Mouse (Mus musculus): ENCODE measurements around the gene 1700015F17Rik. TPM values are rescaled to one million over a fixed set of nuclear protein-coding genes. Genes with fewer than 3 reads are reported as not detected.
A peak's percentile ranks its signal among the peaks of the same experiment; 100 is the strongest.

The 1700015F17Rik gene
- polyA plus RNA-seq (2016; fragmentation: Nextera tagmentation; extraction: Ambion mirVana) = not detected in 2 replicates

DNA sequence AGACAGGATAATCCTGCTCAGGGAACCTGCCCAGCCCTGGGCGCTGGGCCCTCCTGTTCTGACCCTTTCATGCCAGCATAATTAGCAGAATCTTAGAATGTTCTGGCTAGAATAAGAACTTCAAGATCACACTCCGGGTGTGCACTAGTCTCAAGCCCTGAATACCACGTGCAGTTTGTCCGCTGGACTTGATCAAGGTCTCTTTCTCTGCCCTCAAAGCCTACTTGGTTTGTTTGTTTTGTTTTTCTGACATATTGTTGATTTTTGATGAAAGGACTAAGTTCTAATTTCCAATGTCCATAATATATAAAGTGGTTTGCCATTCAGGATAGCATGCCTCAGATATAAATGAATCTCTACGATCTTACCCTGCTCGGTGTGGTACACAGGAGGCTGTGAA lies at the start of gene 1700015F17Rik:
Gene 1700015F17Rik, minus strand, starts transcription at position 101 of the 400 bp plus-strand sequence.
- no peak within 1 kb of the TSS for H3K4me2 ChIP-seq
- WGBS = 90% methylated on average over 6 of the region's 6 CpGs
- H3K27ac ChIP-seq (ENCODE audit: poor library complexity, severe bottlenecking) = no peak within 1 kb of the TSS
- no peaks in the 10 kb centered on the region for H3K27me3 ChIP-seq (replicated peaks)
- no peak for ATAC-seq (ENCODE audit: insufficient number of reproducible peaks, low FRiP score)
- H3K4me1 ChIP-seq (replicated peaks) = no peaks in the 10 kb centered on the region
- no peaks in the 10 kb centered on the region for H3K36me3 ChIP-seq
- H3K4me3 ChIP-seq = no peak within 1 kb of the TSS
- no peaks in the 10 kb centered on the region for H3K9me3 ChIP-seq (replicated peaks)
- no peak within 1 kb of the TSS for H3K9ac ChIP-seq

DNA sequence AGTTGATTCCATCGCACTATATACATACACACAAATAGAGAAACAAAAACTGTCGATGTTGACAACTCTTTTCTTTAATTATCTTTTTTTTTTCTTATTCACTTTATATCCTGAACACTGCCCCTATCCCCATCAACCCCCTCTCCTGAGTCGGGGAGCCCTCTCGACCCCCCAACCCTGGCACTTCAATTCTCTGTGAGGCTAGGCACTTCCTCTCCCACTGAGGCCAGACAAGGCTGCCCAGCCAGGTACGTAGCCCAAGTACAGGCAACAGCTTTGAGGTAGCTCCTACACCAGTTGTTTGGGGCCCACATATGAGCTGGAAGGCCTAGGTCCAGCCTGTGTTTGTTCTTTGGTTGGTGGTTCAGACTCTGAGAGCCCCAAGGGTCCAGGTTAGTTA lies 36.5 kb upstream of the 1700015F17Rik start:
- 83% methylated on average over 5 of the region's 5 CpGs for WGBS
- H3K36me3 ChIP-seq = peaks cover 8% of the 10 kb centered on the region
- no peaks in the 10 kb centered on the region for H3K9me3 ChIP-seq (replicated peaks)
- ATAC-seq (ENCODE audit: insufficient number of reproducible peaks, low FRiP score) = no peak
- no peak overlapping the region for H3K4me2 ChIP-seq
- H3K4me3 ChIP-seq = no peak overlapping the region
- H3K9ac ChIP-seq = no peak overlapping the region
- peaks cover 2% of the 10 kb centered on the region for H3K4me1 ChIP-seq (replicated peaks)
- H3K27ac ChIP-seq (ENCODE audit: poor library complexity, severe bottlenecking) = no peak overlapping the region
- H3K27me3 ChIP-seq (replicated peaks) = no peaks in the 10 kb centered on the region

DNA sequence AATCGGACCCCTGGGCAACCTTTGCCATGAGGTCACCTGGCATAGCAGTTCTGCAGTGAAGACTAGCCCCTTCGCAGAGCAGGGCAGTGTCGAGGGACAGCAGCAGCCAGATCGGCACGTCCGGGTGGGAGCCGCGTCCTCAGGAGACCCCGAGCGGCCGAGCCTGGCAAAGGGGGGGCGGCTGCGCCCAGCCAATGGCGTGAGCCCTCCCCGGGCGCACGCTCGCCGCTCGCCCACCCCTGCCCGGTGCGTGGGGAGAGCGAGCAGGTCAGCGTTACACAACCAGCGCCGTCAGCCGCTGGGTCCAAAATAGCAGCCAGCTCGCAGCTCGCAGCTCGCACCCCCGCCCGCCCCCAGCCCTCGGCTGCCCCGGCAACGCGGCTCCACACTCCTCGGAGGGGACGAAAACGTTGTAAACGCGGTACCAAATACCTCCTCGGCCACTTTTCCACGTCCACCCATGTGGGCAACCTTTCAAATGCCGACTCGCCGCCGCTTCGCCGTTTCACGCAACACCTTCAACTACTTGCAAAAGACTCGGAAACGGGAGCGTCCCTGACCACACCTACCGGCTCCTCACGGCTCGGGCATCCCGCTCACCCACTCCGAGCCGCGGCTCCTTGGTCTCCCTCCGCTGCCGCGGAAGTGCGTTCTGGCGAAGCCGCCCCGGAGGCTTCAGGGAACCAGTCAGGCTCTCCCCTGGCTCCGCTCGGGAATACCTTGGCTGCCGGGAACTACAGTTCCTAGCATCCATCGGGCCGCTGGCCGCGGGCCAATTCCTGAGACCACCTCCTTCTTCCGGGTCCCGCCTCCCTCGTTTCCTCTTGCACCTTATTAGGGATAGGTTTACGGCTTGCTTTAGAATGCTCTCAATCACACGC lies 35.5 kb upstream of the 1700015F17Rik start, which contains the start of gene Cldn12:
Gene Cldn12, minus strand, starts transcription at position 763 of the 881 bp plus-strand sequence.
- ATAC-seq (ENCODE audit: insufficient number of reproducible peaks, low FRiP score) = peak; percentile 92
- 0% methylated on average over 79 of the region's 79 CpGs for WGBS
- Histone ChIP-seq H3K9ac (peak within 1 kb of the TSS; percentile 85), H3K4me3 (peak within 1 kb of the TSS; percentile 76), H3K4me2 (peak within 1 kb of the TSS; percentile 71), H3K27me3 (replicated peaks) (no peaks in the 10 kb centered on the region), H3K4me1 (replicated peaks) (peaks cover 4% of the 10 kb centered on the region), H3K36me3 (peaks cover 8% of the 10 kb centered on the region), H3K27ac (ENCODE audit: poor library complexity, severe bottlenecking) (peak within 1 kb of the TSS; percentile 95), H3K9me3 (replicated peaks) (no peaks in the 10 kb centered on the region)

DNA sequence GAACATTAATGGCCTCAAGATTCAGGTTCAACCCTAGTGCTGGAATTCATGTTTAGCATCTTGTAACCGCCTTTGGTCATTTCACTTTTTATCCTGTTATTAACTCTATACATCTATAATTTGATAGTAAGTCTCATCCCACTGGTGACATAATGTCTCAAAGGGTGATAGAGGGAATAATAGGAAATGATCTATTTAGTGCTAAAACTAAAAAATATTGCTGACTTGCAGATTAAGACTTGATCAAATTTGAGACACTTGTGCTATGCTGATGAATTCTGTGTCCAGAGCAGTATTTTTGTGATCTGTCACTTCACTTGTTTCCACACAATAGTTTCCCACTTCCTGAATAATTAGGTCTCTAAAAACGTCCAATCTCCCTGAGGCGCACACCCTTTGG lies 32.5 kb upstream of the 1700015F17Rik start:
- Histone ChIP-seq H3K9me3 (replicated peaks) (no peaks in the 10 kb centered on the region), H3K4me1 (replicated peaks) (peaks cover 4% of the 10 kb centered on the region), H3K4me3 (no peak overlapping the region), H3K27me3 (replicated peaks) (no peaks in the 10 kb centered on the region), H3K9ac (no peak overlapping the region), H3K4me2 (no peak overlapping the region), H3K27ac (ENCODE audit: poor library complexity, severe bottlenecking) (no peak overlapping the region), H3K36me3 (peaks cover 29% of the 10 kb centered on the region)
- ATAC-seq (ENCODE audit: insufficient number of reproducible peaks, low FRiP score) = no peak
- 89% methylated on average over 3 of the region's 3 CpGs for WGBS

DNA sequence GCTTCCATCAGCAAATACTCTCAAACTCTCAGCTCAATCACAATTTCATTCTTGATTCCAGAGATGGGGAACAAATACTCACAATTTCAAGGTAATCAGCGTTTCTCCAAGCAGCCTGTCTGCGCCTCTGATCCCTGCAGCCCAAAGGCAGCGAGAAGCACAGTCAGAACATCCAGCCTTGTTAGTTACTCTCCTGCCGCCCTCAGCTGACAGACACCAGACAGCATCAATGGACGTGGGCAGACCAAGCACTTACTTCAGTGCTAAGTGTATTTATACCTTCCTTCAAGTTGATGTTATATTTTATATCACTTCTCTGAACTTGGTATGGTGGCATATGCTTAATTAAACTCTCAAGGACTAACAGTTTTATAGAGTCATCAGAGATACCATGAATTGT lies 32.0 kb upstream of the 1700015F17Rik start:
- Histone ChIP-seq H3K36me3 (peaks cover 31% of the 10 kb centered on the region), H3K27ac (ENCODE audit: poor library complexity, severe bottlenecking) (peak overlapping the region; percentile 41; the same call in 1 of the 2 replicates), H3K9ac (no peak overlapping the region), H3K4me1 (replicated peaks) (peaks cover 4% of the 10 kb centered on the region), H3K4me2 (no peak overlapping the region), H3K27me3 (replicated peaks) (no peaks in the 10 kb centered on the region), H3K9me3 (replicated peaks) (no peaks in the 10 kb centered on the region), H3K4me3 (no peak overlapping the region)
- WGBS = 55% methylated on average over 5 of the region's 5 CpGs
- ATAC-seq (ENCODE audit: insufficient number of reproducible peaks, low FRiP score) = no peak

DNA sequence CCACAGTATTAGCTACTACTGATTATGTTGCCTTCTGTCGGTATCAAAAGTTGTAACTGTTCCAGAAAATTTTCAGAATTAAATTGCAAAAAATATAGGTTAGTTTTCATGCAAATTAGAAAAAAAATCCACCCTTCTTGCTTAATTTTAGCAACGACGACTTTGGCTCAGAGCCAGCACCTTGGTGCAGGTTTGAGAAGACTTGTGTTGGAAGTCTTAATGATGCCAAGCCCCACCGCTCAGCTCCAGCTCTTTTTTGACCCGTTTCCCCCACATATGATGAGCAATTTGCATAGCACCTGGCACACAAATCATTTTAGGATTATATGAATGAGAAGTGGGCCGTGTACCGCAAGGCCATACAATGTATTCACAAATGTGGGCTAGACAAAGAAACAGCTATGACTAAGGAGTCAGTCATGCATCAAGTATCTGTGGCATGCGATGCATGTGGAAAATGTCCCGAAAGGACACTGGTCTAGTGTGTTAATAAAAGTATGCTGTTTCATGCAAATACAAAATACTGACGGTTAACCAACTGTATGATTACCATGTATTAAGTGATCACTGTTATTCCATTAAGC lies 31.5 kb upstream of the 1700015F17Rik start:
- Histone ChIP-seq H3K9ac (no peak overlapping the region), H3K27ac (ENCODE audit: poor library complexity, severe bottlenecking) (no peak overlapping the region; the same call in 1 of the 2 replicates), H3K36me3 (peaks cover 31% of the 10 kb centered on the region), H3K27me3 (replicated peaks) (no peaks in the 10 kb centered on the region), H3K4me2 (peak overlapping the region; percentile 23; the same call in 1 of the 2 replicates), H3K9me3 (replicated peaks) (no peaks in the 10 kb centered on the region), H3K4me3 (no peak overlapping the region), H3K4me1 (replicated peaks) (peaks cover 4% of the 10 kb centered on the region)
- ATAC-seq (ENCODE audit: insufficient number of reproducible peaks, low FRiP score) = no peak
- 67% methylated on average over 10 of the region's 10 CpGs for WGBS

DNA sequence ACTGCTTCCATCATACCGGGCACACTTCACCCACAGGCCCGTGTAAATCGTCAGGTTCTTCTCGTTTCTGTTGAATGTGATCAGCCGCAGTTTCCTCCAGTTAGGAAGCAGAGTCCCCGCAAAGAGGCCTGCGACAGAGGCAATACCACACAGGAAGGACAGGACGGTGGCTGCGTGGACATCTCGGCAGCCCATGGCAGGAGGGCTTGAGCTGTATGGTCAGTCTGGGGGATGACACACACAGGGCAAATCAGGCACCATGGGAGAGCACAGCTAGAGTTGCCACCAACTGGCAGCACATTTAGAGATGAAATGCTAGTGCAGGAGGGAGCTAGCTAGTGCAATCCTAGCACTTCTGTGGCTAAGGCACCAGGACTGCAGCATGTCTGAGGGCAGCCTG lies 29.3 kb upstream of the 1700015F17Rik start:
- H3K9me3 ChIP-seq (replicated peaks) = no peaks in the 10 kb centered on the region
- ATAC-seq (ENCODE audit: insufficient number of reproducible peaks, low FRiP score) = no peak
- WGBS = 82% methylated on average over 10 of the region's 10 CpGs
- no peak overlapping the region for H3K4me2 ChIP-seq
- no peaks in the 10 kb centered on the region for H3K27me3 ChIP-seq (replicated peaks)
- H3K4me1 ChIP-seq (replicated peaks) = peaks cover 4% of the 10 kb centered on the region
- no peak overlapping the region for H3K27ac ChIP-seq (ENCODE audit: poor library complexity, severe bottlenecking)
- H3K9ac ChIP-seq = no peak overlapping the region
- H3K36me3 ChIP-seq = peaks cover 36% of the 10 kb centered on the region
- H3K4me3 ChIP-seq = no peak overlapping the region

DNA sequence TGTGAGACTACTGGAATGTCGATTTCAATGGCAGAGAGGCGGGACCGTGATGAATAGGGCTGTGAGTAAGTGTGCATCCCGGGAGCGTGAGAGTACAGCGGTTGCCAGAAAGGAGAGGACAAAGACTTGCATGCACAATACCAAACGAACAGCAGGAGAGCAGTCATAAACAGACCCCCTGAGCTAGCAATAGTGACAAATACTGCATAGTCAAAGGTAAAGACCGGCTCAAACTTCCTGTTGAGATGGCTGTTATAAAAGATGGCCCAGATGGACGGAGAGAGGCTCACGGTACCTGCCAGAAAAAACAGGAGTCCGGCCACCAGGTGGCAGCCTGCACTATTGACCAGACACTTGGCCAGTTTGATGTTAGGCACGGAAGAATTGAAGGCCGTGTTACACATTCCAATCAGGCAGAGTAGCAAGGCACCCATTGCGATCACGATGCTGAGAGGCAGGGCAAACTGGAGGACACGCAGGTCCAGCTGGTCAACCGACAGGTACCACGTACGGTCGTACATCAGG lies 28.8 kb upstream of the 1700015F17Rik start:
- Histone ChIP-seq H3K4me1 (replicated peaks) (peaks cover 4% of the 10 kb centered on the region), H3K9ac (no peak overlapping the region), H3K27me3 (replicated peaks) (no peaks in the 10 kb centered on the region), H3K27ac (ENCODE audit: poor library complexity, severe bottlenecking) (no peak overlapping the region), H3K4me2 (no peak overlapping the region), H3K4me3 (no peak overlapping the region), H3K36me3 (peaks cover 36% of the 10 kb centered on the region), H3K9me3 (replicated peaks) (no peaks in the 10 kb centered on the region)
- 67% methylated on average over 20 of the region's 20 CpGs for WGBS
- ATAC-seq (ENCODE audit: insufficient number of reproducible peaks, low FRiP score) = no peak

DNA sequence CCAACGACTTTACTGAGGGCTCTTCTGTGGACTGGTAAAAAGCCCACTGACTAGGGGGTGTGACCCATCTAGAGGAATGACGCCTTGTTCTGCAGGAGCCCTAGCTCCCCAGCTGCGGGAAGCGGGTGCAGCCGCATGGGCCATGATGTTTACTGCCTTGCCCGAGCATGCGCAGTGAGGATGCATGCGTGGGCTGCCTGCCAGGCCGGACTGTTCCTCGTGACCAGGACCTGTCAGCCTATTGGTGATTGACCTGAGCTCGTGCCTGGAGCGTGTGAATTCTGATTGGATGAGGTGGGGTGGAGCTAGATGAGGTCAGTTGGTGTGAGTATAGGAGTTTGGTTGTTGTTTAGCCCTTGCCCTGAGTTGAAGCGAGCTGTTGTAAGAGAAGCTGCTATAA lies 25.5 kb upstream of the 1700015F17Rik start:
- no peak for ATAC-seq (ENCODE audit: insufficient number of reproducible peaks, low FRiP score)
- Histone ChIP-seq H3K9me3 (replicated peaks) (no peaks in the 10 kb centered on the region), H3K4me1 (replicated peaks) (no peaks in the 10 kb centered on the region), H3K4me2 (no peak overlapping the region), H3K36me3 (peaks cover 27% of the 10 kb centered on the region), H3K27ac (ENCODE audit: poor library complexity, severe bottlenecking) (no peak overlapping the region), H3K27me3 (replicated peaks) (no peaks in the 10 kb centered on the region), H3K4me3 (no peak overlapping the region), H3K9ac (no peak overlapping the region)
- 85% methylated on average over 13 of the region's 13 CpGs for WGBS

DNA sequence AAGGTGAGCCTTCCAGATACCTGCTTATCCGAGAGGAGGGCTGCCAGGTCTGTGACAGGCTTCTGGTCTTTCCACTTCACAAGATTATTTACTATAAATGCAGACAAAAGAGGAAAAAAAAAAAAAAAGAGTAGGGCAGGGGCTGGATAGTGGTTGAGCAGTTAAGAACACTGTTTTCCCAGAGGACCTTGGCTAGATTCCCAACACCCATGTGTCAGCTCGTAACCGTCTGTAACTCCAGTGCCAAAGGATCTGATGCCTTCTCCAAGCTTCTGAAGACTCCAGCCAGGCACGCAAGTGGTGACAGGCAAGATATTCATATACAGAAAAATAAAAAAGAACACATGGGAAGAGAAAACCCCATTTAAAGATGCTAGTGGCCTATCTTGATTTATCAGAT lies 24.4 kb upstream of the 1700015F17Rik start:
- Histone ChIP-seq H3K4me1 (replicated peaks) (no peaks in the 10 kb centered on the region), H3K9ac (no peak overlapping the region), H3K4me3 (no peak overlapping the region), H3K27me3 (replicated peaks) (no peaks in the 10 kb centered on the region), H3K9me3 (replicated peaks) (no peaks in the 10 kb centered on the region), H3K27ac (ENCODE audit: poor library complexity, severe bottlenecking) (no peak overlapping the region), H3K4me2 (no peak overlapping the region), H3K36me3 (peaks cover 23% of the 10 kb centered on the region)
- 84% methylated on average over 4 of the region's 4 CpGs for WGBS
- ATAC-seq (ENCODE audit: insufficient number of reproducible peaks, low FRiP score) = no peak

DNA sequence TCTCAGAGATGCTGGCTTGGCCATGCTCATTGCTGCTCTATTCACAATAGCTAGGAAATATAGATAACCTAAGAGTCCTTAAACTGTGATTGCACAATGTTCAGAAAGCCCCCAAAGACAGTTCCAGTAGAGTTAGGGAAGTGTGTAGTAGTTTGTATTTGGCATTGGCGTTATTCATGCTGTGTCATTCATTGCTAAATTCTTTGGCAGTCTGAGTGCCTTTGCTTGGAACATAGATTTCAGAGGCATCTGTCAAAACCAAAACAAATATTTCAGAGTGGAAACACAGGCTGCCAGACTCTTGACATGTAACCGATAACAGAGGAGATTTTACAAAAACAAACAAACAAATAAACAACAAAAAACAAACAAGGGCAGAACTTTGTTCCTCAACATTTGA lies 22.6 kb upstream of the 1700015F17Rik start:
- peaks cover 8% of the 10 kb centered on the region for H3K36me3 ChIP-seq
- H3K9ac ChIP-seq = no peak overlapping the region
- ATAC-seq (ENCODE audit: insufficient number of reproducible peaks, low FRiP score) = no peak
- H3K27ac ChIP-seq (ENCODE audit: poor library complexity, severe bottlenecking) = no peak overlapping the region
- H3K4me1 ChIP-seq (replicated peaks) = no peaks in the 10 kb centered on the region
- H3K27me3 ChIP-seq (replicated peaks) = no peaks in the 10 kb centered on the region
- no peak overlapping the region for H3K4me3 ChIP-seq
- H3K9me3 ChIP-seq (replicated peaks) = no peaks in the 10 kb centered on the region
- 88% methylated on average over 2 of the region's 2 CpGs for WGBS
- no peak overlapping the region for H3K4me2 ChIP-seq

Measured in heart, embryonic 12.5 days (tissue).